Mouse (Mus musculus): ENCODE data around the gene Sgk1.

DNA sequence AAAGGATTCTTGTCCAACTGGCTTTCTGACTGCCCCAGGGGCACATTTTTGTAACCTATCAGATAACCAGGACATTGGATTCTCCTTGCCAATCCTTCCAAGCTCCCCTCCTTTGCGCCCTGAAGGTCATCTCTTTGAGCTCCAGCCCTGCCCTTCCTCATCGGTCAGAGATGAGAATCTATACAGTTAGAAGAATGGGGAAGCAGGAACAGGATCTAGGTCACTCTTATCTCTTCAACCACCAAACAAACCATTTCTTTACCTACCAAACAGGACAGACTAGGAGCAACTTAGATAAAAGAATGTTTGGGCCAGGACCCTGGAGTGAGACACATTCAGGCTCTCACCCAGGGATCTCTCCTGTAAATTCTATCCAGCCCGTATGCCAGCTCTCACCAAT is 59.3 kb downstream of the Sgk1 start:
- no peak for TF ChIP-seq CTCF (IDR thresholded peaks at IDR 0.05; ENCODE audit: low read depth, low read length)
- no peak for TF ChIP-seq POLR2AphosphoS5 (IDR thresholded peaks at IDR 0.05; ENCODE audit: insufficient replicate concordance, low read depth, low read length)
- no peak for TF ChIP-seq TAL1 (conservative IDR thresholded peaks at IDR 0.05; ENCODE audit: low read depth, low read length)

Data from G1E (cell line).